Mouse (Mus musculus) limb, embryonic 13.5 days (tissue): ENCODE results near the gene Dnah2. TPM values are rescaled to one million over a fixed set of nuclear protein-coding genes. Genes with fewer than 3 reads are reported as not detected.

Source experiments
- ATAC-seq: fragments of 200-750 bp; cut with Nextera tagmentation; 2 replicates; pipeline ENCODE4 v1.8.0; 2017; ENCODE audit warnings: low read depth, moderate number of reproducible peaks, moderate TSS enrichment; ENCODE audit not compliant: low FRiP score
- H3K27ac ChIP-seq: fragments of 300-500 bp; sonication (generic); 2 replicates; pipeline ENCODE4 v1.5.1; 2015; ENCODE audit warnings: inconsistent platforms, mild to moderate bottlenecking, moderate library complexity
- H3K27me3 ChIP-seq: fragments of 300-500 bp; sonication (generic); 2 replicates; pipeline ENCODE4 v1.6.1; 2015; ENCODE audit warnings: mild to moderate bottlenecking, inconsistent platforms
- H3K36me3 ChIP-seq: fragments of 300-500 bp; sonication (generic); 2 replicates; pipeline ENCODE4 v1.6.1; 2015; ENCODE audit warnings: inconsistent platforms, mild to moderate bottlenecking, moderate library complexity
- H3K4me1 ChIP-seq: fragments of 300-500 bp; sonication (generic); 2 replicates; pipeline ENCODE4 v1.6.1; 2015; ENCODE audit warnings: inconsistent platforms
- H3K4me2 ChIP-seq: fragments of 300-500 bp; sonication (generic); replicated peaks from 2 replicates; pipeline ENCODE4 v1.6.1; 2015; ENCODE audit warnings: inconsistent platforms, mild to moderate bottlenecking, moderate library complexity
- H3K4me3 ChIP-seq: fragments of 300-500 bp; sonication (generic); 2 replicates; pipeline ENCODE4 v1.5.1; 2015; ENCODE audit warnings: moderate library complexity, mild to moderate bottlenecking, inconsistent platforms
- H3K9ac ChIP-seq: fragments of 300-500 bp; sonication (generic); 2 replicates; pipeline ENCODE4 v1.6.1; 2015; ENCODE audit warnings: mild to moderate bottlenecking, inconsistent platforms
- H3K9me3 ChIP-seq: fragments of 300-500 bp; sonication (generic); 2 replicates; pipeline ENCODE4 v1.6.1; 2016; ENCODE audit warnings: inconsistent platforms
- WGBS: fragments of 180-500 bp; shearing (Covaris S2); methylation state at CpG from one replicate; pipeline ENCODE4 v1.1.7; 2015; 5-methylcytosine and 5-hydroxymethylcytosine counted together
- polyA plus RNA-seq: library from polyadenylated mRNA; unstranded; fragments of >200 nt; fragmentation: Nextera tagmentation; extraction: Ambion mirVana; gene quantifications from 2 replicates; pipeline ENCODE4 v1.2.1, GENCODE M21; 2015

The Dnah2 gene
- polyA plus RNA-seq, 1 experiment from 2014 or later, result 2.4 TPM

DNA sequence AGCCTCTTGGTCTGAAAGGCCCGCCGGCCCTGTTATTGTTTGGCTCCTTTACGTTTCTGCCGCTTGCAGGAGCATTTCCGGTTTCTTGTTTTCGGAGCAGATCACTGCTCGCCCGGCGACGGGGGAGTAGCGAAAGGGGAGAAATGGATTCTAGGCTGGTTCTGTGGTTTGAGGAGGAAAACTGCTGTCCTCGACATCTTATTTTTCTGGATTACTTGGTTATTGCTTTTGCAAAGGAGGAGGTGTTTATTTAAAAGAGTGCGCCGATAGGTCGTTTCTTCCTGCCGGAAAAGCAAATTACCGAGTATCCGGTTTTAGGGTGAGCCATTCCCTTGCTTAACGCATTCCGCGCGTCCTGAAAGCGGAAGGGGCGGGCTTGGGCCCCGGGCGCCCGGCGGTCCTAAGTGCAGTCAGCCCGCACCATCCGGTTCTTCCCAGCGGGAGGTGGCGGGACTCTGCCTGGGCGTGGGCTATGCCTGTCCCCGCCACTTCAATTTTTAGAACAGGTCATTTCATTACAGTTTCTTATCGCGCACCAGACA is 32.3 kb upstream of the Dnah2 start:
- Histone ChIP-seq H3K4me3 (peak overlapping the region; percentile 87), H3K27ac (peak overlapping the region; percentile 97), H3K4me2 (peak overlapping the region; percentile 76), H3K36me3 (peaks cover 16% of the 10 kb centered on the region; the same call in 1 of the 2 replicates), H3K4me1 (peaks cover 39% of the 10 kb centered on the region), H3K9me3 (no peaks in the 10 kb centered on the region), H3K9ac (peak overlapping the region; percentile 86), H3K27me3 (no peaks in the 10 kb centered on the region)
- WGBS, result under 1% methylated on average over 36 of the region's 36 CpGs
- ATAC-seq, result peak; percentile 85

DNA sequence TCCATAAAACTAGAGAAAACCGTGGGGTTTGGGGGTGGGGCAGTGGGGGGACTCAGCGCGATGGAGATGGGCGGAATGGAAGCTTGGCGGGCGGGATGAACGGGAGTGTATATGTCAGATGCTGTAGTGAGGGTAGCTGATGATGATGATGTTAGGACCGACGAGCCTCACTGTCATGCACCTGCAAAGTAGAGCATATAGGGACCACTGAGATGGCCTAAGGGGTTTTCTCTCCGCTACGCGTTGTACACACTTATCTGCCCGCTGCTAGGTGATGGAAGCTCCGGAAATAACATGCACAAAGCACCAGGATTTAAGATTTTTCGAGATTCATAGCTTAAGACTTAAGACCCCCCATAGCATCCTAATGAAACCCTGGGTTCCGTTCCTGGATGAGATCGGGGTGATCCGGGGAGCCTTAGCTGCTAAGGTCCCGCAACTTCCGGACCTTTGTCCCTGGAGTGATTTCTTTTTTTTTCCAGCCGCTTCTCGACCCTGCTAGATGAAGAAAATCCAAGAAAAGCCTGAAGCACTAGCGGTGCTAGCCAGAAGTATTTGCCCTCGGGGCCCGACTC is 31.7 kb upstream of the Dnah2 start:
- Histone ChIP-seq H3K9me3 (no peaks in the 10 kb centered on the region), H3K4me2 (peak overlapping the region; percentile 76), H3K27ac (peak overlapping the region; percentile 97), H3K36me3 (peaks cover 16% of the 10 kb centered on the region; the same call in 1 of the 2 replicates), H3K4me3 (peak overlapping the region; percentile 87), H3K27me3 (no peaks in the 10 kb centered on the region), H3K9ac (peak overlapping the region; percentile 86), H3K4me1 (peaks cover 43% of the 10 kb centered on the region)
- under 1% methylated on average over 25 of the region's 25 CpGs for WGBS
- no peak for ATAC-seq

DNA sequence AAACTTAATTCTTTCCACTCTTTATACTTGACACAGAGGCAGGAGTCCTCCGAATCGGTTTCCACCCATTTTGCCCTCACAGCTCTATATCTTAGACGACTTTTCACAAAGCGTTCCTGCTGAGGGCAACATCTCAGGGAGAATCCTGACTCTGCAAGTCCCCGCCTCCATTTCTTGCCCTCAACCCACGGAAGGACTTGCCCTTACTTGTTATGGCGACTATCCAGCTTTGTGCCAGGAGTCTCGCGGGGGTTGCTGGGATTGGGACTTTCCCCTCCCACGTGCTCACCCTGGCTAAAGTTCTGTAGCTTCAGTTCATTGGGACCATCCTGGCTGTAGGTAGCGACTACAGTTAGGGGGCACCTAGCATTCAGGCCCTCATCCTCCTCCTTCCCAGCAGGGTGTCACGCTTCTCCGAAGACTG is 31.2 kb upstream of the Dnah2 start, which contains the start of the genes Wrap53 and Trp53:
Gene Wrap53, minus strand, starts transcription at position 165 of the 424 bp plus-strand sequence.
Gene Trp53, plus strand, starts transcription at position 269 of the 424 bp plus-strand sequence.
- ATAC-seq, result peak; percentile 60

DNA sequence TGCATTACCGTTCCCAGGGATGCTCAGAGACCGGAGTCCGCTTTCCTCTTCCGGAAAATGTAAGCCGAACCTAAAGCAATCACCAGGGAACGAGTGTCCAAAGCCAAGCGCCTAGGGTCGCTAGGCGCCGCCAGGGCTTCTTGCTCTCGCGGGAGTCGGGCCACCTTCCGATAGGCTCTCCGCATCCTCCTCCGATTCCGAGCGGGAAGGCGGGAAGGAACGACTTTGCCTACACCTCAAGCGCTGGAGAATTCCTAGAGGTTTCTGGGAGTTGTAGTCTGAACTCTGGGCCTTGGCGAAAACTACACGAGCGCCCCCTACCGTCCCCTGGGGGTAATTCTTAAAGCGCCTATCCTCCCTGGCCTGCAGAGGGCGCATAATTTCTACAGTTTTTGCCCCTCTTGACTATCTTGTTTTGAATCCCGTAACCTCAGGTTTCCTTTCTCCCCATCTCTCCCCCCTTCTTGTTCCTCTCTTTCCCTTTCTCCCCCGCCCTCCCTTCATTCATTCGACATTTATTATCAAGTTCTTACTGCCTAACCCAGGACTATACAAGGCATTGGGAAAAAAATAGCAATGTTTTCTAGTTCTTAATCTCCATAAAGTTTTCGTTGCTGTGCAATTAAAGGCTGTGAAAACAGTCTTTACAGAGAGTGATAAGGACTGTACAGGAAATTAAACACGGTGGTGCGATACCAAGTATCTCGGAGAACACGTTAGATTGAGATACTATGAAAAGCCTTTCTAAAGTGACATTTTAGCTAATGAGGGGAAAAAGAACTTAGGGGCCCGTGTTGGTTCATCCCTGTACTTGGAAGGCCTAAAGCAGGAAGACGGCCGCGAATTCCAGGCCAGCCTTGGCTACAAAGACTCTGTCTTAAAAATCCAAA is 30.5 kb upstream of the Dnah2 start:
- Histone ChIP-seq H3K27me3 (no peaks in the 10 kb centered on the region), H3K9ac (peak overlapping the region; percentile 86), H3K9me3 (no peaks in the 10 kb centered on the region), H3K36me3 (peaks cover 28% of the 10 kb centered on the region), H3K4me1 (peaks cover 43% of the 10 kb centered on the region), H3K4me3 (peak overlapping the region; percentile 87), H3K4me2 (peak overlapping the region; percentile 83), H3K27ac (peak overlapping the region; percentile 97)
- peak; percentile 91 for ATAC-seq
- WGBS, result 2% methylated on average over 39 of the region's 39 CpGs

More for the DNA sequence above, 31.2 kb upstream of the Dnah2 start, which contains the start of the genes Wrap53 and Trp53:
- Histone ChIP-seq H3K27ac (peak within 1 kb of the TSS; percentile 97), H3K4me3 (peak within 1 kb of the TSS; percentile 87), H3K9me3 (no peaks in the 10 kb centered on the region), H3K4me1 (peaks cover 43% of the 10 kb centered on the region), H3K9ac (peak within 1 kb of the TSS; percentile 86), H3K27me3 (no peaks in the 10 kb centered on the region), H3K36me3 (peaks cover 21% of the 10 kb centered on the region; the same call in 1 of the 2 replicates), H3K4me2 (peak within 1 kb of the TSS; percentile 83)
- under 1% methylated on average over 13 of the region's 13 CpGs for WGBS

DNA sequence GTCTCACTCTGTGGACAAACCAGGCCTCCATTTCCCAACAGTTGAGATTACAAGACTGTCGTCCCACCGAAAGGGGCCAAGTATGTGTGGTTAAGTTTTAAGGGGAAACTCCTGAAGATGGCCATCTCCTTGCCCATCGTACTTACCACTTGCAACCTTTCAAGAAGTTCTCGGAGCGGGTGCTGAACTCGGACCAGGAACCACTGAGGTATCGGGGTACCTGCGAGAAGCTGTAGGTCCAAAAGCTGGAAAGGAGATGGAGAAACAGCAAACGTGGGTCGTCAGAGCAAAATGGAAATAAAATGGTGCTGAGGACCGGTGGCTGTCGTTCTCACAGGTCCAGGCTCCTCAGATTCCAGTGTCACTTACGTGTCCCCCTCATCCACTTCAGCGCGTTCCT is 29.4 kb upstream of the Dnah2 start:
- Histone ChIP-seq H3K4me2 (peak overlapping the region; percentile 83), H3K27ac (no peak overlapping the region), H3K4me3 (peak overlapping the region; percentile 87), H3K36me3 (peaks cover 29% of the 10 kb centered on the region), H3K27me3 (no peaks in the 10 kb centered on the region), H3K4me1 (peaks cover 43% of the 10 kb centered on the region), H3K9me3 (no peaks in the 10 kb centered on the region), H3K9ac (peak overlapping the region; percentile 85)
- WGBS, result 11% methylated on average over 15 of the region's 15 CpGs
- ATAC-seq, result no peak

DNA sequence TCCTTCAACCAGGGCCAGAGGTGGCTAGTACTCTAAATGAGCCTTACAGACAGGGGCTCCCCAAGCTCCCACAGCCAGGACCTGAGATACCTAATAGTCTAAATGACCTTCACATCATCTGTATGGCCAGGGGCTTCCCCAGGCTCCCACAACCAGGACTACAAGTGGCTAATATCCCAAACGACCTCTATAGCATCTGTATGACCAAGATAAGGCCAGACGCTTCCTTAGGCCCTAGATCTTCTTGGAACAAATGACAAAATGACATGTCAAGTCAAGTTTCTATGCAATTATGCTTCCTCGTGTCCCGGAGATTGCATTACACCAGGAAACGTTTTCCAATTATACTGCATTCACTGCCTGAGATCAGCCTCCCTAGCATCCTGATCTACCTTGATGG is 27.4 kb upstream of the Dnah2 start:
- no peak overlapping the region for H3K4me3 ChIP-seq
- ATAC-seq, result no peak
- H3K27me3 ChIP-seq, result no peaks in the 10 kb centered on the region
- H3K9ac ChIP-seq, result no peak overlapping the region
- no peak overlapping the region for H3K4me2 ChIP-seq
- peaks cover 44% of the 10 kb centered on the region for H3K36me3 ChIP-seq
- no peak overlapping the region for H3K27ac ChIP-seq
- WGBS, result 71% methylated on average over 5 of the region's 5 CpGs
- no peaks in the 10 kb centered on the region for H3K9me3 ChIP-seq
- H3K4me1 ChIP-seq, result peaks cover 28% of the 10 kb centered on the region

DNA sequence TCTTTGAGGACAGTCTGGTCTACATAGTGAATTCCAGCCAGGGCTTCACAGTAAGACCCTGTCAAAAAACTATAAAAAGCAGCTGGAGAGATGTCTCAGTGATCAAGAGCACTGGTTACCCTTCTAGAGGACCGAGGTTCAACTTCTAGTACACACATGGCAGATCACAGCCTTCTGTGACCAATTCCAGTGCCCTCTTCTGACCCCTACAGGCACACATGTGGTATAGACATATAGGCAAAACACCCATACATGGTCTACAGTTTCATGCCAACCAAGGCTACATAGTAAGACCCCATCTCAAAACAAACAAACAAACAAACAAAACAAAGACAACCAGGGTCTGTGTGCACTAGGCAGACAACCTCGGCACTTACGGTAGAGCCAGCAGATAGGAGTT is 26.3 kb upstream of the Dnah2 start:
- Histone ChIP-seq H3K4me2 (no peak overlapping the region), H3K4me3 (no peak overlapping the region), H3K27me3 (no peaks in the 10 kb centered on the region), H3K4me1 (peaks cover 28% of the 10 kb centered on the region), H3K27ac (no peak overlapping the region), H3K9ac (no peak overlapping the region), H3K9me3 (no peaks in the 10 kb centered on the region), H3K36me3 (peaks cover 55% of the 10 kb centered on the region)
- WGBS, result 70% methylated on average over 3 of the region's 3 CpGs
- no peak for ATAC-seq

DNA sequence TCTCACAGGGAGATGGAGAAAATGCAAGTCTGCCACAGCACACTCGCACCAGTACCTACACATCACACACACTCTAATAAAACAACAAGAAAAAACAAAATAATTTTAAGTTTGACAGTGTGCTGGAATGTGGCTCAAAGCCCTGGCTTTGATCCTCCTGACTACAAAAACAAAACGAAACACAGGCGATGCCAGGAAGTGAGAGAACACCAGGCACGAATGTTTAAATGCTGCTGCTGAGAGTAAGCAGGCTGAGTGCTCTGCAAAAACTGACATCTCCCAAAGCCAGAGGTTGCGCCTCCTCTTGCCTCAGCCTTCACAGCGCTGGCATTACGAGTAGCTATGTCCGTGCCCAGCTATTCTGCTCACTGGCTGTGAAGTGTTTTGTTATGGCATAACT is 16.2 kb upstream of the Dnah2 start:
- no peak overlapping the region for H3K4me3 ChIP-seq
- H3K27me3 ChIP-seq, result no peaks in the 10 kb centered on the region
- no peak for ATAC-seq
- no peaks in the 10 kb centered on the region for H3K9me3 ChIP-seq
- WGBS, result 52% methylated on average over 8 of the region's 8 CpGs
- no peak overlapping the region for H3K4me2 ChIP-seq
- H3K36me3 ChIP-seq, result peaks cover 70% of the 10 kb centered on the region
- peaks cover 35% of the 10 kb centered on the region for H3K4me1 ChIP-seq
- 0 out of 2 replicates have a peak overlapping the region, but pooled peaks have one; percentile 32 for H3K9ac ChIP-seq
- H3K27ac ChIP-seq, result no peak overlapping the region

DNA sequence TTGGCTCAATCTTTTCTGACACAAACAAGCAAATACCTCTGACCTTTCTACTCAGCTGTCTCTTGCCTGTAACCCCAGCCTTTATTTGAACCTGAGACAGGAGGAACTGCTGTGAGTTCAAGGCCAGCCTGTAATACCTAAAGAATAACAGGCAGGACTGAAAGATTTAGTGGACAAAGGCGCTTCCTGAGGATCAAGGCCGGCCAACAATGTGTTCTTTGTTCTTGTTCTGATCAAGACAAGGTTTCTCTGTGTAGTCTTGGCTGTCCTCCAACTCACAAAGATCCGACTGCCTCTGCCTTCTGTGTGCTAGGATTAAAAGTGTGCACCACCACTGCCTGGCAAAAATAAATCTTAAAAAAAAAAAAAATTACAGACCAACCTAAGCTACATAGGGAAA is 15.5 kb upstream of the Dnah2 start:
- H3K27me3 ChIP-seq, result no peaks in the 10 kb centered on the region
- H3K36me3 ChIP-seq, result peaks cover 63% of the 10 kb centered on the region
- ATAC-seq, result no peak
- peaks cover 36% of the 10 kb centered on the region for H3K4me1 ChIP-seq
- WGBS, result 61% methylated on average over 3 of the region's 3 CpGs
- no peak overlapping the region for H3K4me2 ChIP-seq
- H3K9me3 ChIP-seq, result no peaks in the 10 kb centered on the region
- no peak overlapping the region for H3K9ac ChIP-seq
- H3K27ac ChIP-seq, result no peak overlapping the region
- H3K4me3 ChIP-seq, result no peak overlapping the region

DNA sequence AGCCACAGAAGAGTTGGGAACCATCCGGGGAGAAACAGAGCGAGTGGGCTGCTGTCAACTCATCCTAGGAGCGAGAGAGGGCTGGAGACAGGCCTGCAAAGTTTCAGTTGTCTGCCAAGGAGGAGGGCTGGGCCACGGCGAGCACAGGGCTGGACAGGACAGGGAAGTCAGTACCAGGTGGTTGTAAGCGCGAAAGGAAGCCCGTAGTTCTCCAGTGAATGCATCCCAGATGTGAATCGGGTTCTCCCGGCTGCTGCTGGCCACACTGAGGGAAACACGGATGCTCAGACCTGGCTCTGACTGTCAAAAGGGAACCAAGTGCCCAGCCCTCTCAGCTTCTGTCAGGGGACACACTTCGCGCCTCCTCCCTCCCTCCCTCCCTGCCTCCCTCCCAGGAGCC is 14.5 kb upstream of the Dnah2 start:
- Histone ChIP-seq H3K4me2 (no peak overlapping the region), H3K27ac (peak overlapping the region; percentile 12; the same call in 1 of the 2 replicates), H3K9me3 (no peaks in the 10 kb centered on the region), H3K9ac (peak overlapping the region; percentile 36), H3K4me1 (peaks cover 46% of the 10 kb centered on the region), H3K27me3 (no peaks in the 10 kb centered on the region), H3K36me3 (peaks cover 58% of the 10 kb centered on the region), H3K4me3 (no peak overlapping the region)
- 37% methylated on average over 13 of the region's 13 CpGs for WGBS
- ATAC-seq, result no peak

DNA sequence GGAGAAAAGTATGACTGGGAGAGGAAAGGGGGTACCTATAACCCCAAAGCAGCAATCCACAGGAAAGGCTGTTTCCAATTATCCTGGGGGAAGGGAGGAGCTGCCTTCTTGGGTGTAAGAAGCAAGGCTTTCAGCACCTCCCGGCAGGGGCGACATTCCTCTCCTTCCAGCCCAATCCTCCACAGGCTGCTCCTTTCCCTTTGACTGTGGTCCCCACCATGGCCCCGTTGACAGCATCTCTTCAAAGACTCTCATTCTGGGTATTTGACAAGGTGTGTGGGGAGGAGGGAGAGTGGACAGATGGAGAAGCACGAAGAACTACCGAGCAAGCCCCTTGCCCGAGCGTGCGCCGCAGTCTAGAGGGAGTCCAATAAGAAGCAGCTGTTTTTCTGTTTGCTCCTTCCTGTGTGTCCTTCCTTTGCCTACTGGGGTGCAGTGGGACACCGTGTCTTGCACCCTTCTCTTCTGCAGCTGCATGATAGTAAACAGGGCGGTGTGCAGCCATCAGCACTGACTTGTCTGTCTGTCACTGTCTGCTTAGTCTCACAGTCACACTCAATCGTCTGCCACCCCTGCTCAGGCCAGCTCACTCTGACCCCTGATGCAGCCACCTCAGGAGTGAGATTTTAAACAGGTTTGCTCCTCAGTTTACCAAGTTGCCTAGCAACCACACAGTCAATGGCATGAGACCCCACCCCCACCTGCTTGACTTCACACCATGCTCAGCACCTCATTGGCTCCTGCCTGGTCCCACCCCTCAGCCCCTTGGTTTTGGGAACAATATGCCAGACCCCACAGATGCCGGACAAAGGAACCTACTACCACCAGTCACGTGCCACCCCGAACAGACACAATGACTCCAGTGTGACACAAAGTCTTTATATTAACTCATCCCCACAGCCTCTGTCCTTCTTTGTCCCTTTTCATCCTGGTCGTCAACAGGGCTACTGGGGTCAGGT is 12.3 kb upstream of the Dnah2 start:
- peak; percentile 62; the same call in 1 of the 2 replicates for ATAC-seq
- Histone ChIP-seq H3K9me3 (no peaks in the 10 kb centered on the region), H3K36me3 (peaks cover 50% of the 10 kb centered on the region), H3K4me2 (peak overlapping the region; percentile 96), H3K9ac (peak overlapping the region; percentile 97; the same call in 1 of the 2 replicates), H3K4me3 (peak overlapping the region; percentile 81), H3K4me1 (peaks cover 67% of the 10 kb centered on the region), H3K27ac (peak overlapping the region; percentile 92), H3K27me3 (no peaks in the 10 kb centered on the region)
- WGBS, result 11% methylated on average over 16 of the region's 16 CpGs
